Mouse (Mus musculus): ENCODE measurements around the gene Prkcb. TPM values are rescaled to one million over a fixed set of nuclear protein-coding genes. Genes with fewer than 3 reads are reported as not detected.

The Prkcb gene
- 100 to 1,000 TPM; 119 to 132 TPM for polyA plus RNA-seq (2017; shearing (Covaris generic))

GRCm38 (mm10) chr7:122288605-122289242 is at the start of gene Prkcb:
TSS of gene Prkcb (plus strand) at chr7:122288751.

GRCm38 (mm10) chr7:122670442-122670872 is 381.9 kb downstream of the Prkcb start, which contains the start of gene Cacng3:
TSS of gene Cacng3 (plus strand) at chr7:122670492.

Other genes starting within 250 kb of the Prkcb start
- 10 to 100 TPM; 29.4 to 39.1 TPM for gene Ubfd1, start 221.6 kb upstream of the Prkcb start, polyA plus RNA-seq (2017; shearing (Covaris generic))
- gene Ears2, start 221.5 kb upstream of the Prkcb start, polyA plus RNA-seq (2017; shearing (Covaris generic)) = 10 to 100 TPM; 12.3 to 13.8 TPM
- 100 to 1,000 TPM; 179 to 220 TPM for gene Ndufab1, start 186.9 kb upstream of the Prkcb start, polyA plus RNA-seq (2017; shearing (Covaris generic))
- 10 to 100 TPM in 1 of 2 experiments, 1 to 10 TPM in 1; 4.2 to 10.3 TPM for gene Palb2, start 155.8 kb upstream of the Prkcb start, polyA plus RNA-seq (2017; shearing (Covaris generic))
- 100 to 1,000 TPM; 123 to 126 TPM for gene Dctn5, start 155.7 kb upstream of the Prkcb start, polyA plus RNA-seq (2017; shearing (Covaris generic))
- 10 to 100 TPM in 1 of 2 experiments, 1 to 10 TPM in 1; 6.6 to 13.0 TPM for gene Plk1, start 129.3 kb upstream of the Prkcb start, polyA plus RNA-seq (2017; shearing (Covaris generic))
- gene Ern2, start 102.5 kb upstream of the Prkcb start, polyA plus RNA-seq (2017; shearing (Covaris generic)) = not detected
- gene Chp2, start 69.3 kb upstream of the Prkcb start, polyA plus RNA-seq (2017; shearing (Covaris generic)) = under 1 TPM in 1 of 2 experiments, not detected in 1; 0.16 TPM

Data from activated CD4-positive, CD25-positive, alpha-beta regulatory T cell (primary cell).